Mouse (Mus musculus): ENCODE data around the gene Rpl5. TPM values are rescaled to one million over a fixed set of nuclear protein-coding genes. Genes with fewer than 3 reads are reported as not detected.
"Not testable (repeated sequence)": the region's sequence is repeated elsewhere in the genome, so short reads cannot be mapped to it uniquely, and the experiment has no call there.

Gene Rpl5
- polyA plus RNA-seq, 1 experiment from 2014 or later, result 94.0 TPM

- 61% methylated on average over 7 of the region's 7 CpGs for WGBS
- Histone ChIP-seq H3K4me3 (no peak overlapping the region), H3K36me3 (no peaks in the 10 kb centered on the region), H3K27ac (no peak overlapping the region), H3K9me3 (replicated peaks) (no peaks in the 10 kb centered on the region), H3K27me3 (ENCODE audit: low read depth, poor library complexity, severe bottlenecking) (peaks cover 4% of the 10 kb centered on the region), H3K4me1 (no peaks in the 10 kb centered on the region; the same call in 1 of the 2 replicates)
- DNase-seq (ENCODE audit: low spot score), result no peak
Observed at GRCm38 (mm10) chr5:107873886-107874302, 26.4 kb upstream of the Rpl5 start.

- 48% methylated on average over 4 of the region's 4 CpGs for WGBS
- Histone ChIP-seq H3K4me3 (no peak within 1 kb of the TSS), H3K27me3 (ENCODE audit: low read depth, poor library complexity, severe bottlenecking) (peaks cover 4% of the 10 kb centered on the region), H3K36me3 (no peaks in the 10 kb centered on the region), H3K9me3 (replicated peaks) (no peaks in the 10 kb centered on the region), H3K27ac (no peak within 1 kb of the TSS), H3K4me1 (no peaks in the 10 kb centered on the region; the same call in 1 of the 2 replicates)
- no peak for DNase-seq (ENCODE audit: low spot score)
Observed at GRCm38 (mm10) chr5:107874561-107875260, 25.6 kb upstream of the Rpl5 start, which contains the start of gene Evi5. Gene Evi5, minus strand, starts transcription at chr5:107875107.

GRCm38 (mm10) chr5:107875261-107875611 is 25.1 kb upstream of the Rpl5 start:
- Histone ChIP-seq H3K36me3 (no peaks in the 10 kb centered on the region), H3K4me1 (no peaks in the 10 kb centered on the region; the same call in 1 of the 2 replicates), H3K4me3 (no peak overlapping the region), H3K9me3 (replicated peaks) (no peaks in the 10 kb centered on the region), H3K27ac (no peak overlapping the region), H3K27me3 (ENCODE audit: low read depth, poor library complexity, severe bottlenecking) (peaks cover 4% of the 10 kb centered on the region)
- no peak for DNase-seq (ENCODE audit: low spot score)

- Histone ChIP-seq H3K27ac (no peak overlapping the region), H3K4me1 (no peaks in the 10 kb centered on the region; the same call in 1 of the 2 replicates), H3K9me3 (replicated peaks) (no peaks in the 10 kb centered on the region), H3K4me3 (no peak overlapping the region), H3K27me3 (ENCODE audit: low read depth, poor library complexity, severe bottlenecking) (no peaks in the 10 kb centered on the region), H3K36me3 (no peaks in the 10 kb centered on the region)
- 86% methylated on average over 1 of the region's 1 CpGs for WGBS
- DNase-seq (ENCODE audit: low spot score), result no peak
Observed at GRCm38 (mm10) chr5:107877053-107877452, 23.2 kb upstream of the Rpl5 start.

- Histone ChIP-seq H3K4me1 (no peaks in the 10 kb centered on the region), H3K27me3 (ENCODE audit: low read depth, poor library complexity, severe bottlenecking) (no peaks in the 10 kb centered on the region), H3K36me3 (no peaks in the 10 kb centered on the region), H3K27ac (no peak overlapping the region), H3K4me3 (no peak overlapping the region), H3K9me3 (replicated peaks) (no peaks in the 10 kb centered on the region)
- WGBS, result 85% methylated on average over 5 of the region's 5 CpGs
- no peak for DNase-seq (ENCODE audit: low spot score)
Observed at GRCm38 (mm10) chr5:107880710-107881109, 19.6 kb upstream of the Rpl5 start.

- Histone ChIP-seq H3K4me1 (no peaks in the 10 kb centered on the region), H3K36me3 (no peaks in the 10 kb centered on the region), H3K9me3 (replicated peaks) (no peaks in the 10 kb centered on the region), H3K4me3 (no peak overlapping the region), H3K27ac (no peak overlapping the region), H3K27me3 (ENCODE audit: low read depth, poor library complexity, severe bottlenecking) (no peaks in the 10 kb centered on the region)
- no peak for DNase-seq (ENCODE audit: low spot score)
- 62% methylated on average over 9 of the region's 9 CpGs for WGBS
Observed at GRCm38 (mm10) chr5:107889994-107890888, 10.1 kb upstream of the Rpl5 start.

GRCm38 (mm10) chr5:107891515-107891914 is 8.8 kb upstream of the Rpl5 start:
- H3K27me3 ChIP-seq (ENCODE audit: low read depth, poor library complexity, severe bottlenecking); H3K27ac ChIP-seq; DNase-seq (ENCODE audit: low spot score); H3K9me3 ChIP-seq (replicated peaks); H3K4me3 ChIP-seq; H3K36me3 ChIP-seq; H3K4me1 ChIP-seq: not testable (repeated sequence)
- 67% methylated on average over 1 of the region's 1 CpGs for WGBS

GRCm38 (mm10) chr5:107894676-107895075 is 5.6 kb upstream of the Rpl5 start:
- Histone ChIP-seq H3K4me1 (no peaks in the 10 kb centered on the region), H3K9me3 (replicated peaks) (no peaks in the 10 kb centered on the region), H3K4me3 (no peak overlapping the region), H3K27me3 (ENCODE audit: low read depth, poor library complexity, severe bottlenecking) (no peaks in the 10 kb centered on the region), H3K36me3 (no peaks in the 10 kb centered on the region), H3K27ac (no peak overlapping the region)
- WGBS, result 75% methylated on average over 7 of the region's 7 CpGs
- no peak for DNase-seq (ENCODE audit: low spot score)

GRCm38 (mm10) chr5:107896265-107896664 is 4.0 kb upstream of the Rpl5 start:
- no peak for DNase-seq (ENCODE audit: low spot score)
- 76% methylated on average over 1 of the region's 1 CpGs for WGBS
- no peaks in the 10 kb centered on the region for H3K27me3 ChIP-seq (ENCODE audit: low read depth, poor library complexity, severe bottlenecking)
- no peaks in the 10 kb centered on the region for H3K9me3 ChIP-seq (replicated peaks)
- no peaks in the 10 kb centered on the region for H3K36me3 ChIP-seq
- H3K4me1 ChIP-seq, result no peaks in the 10 kb centered on the region
- H3K27ac ChIP-seq, result no peak overlapping the region
- H3K4me3 ChIP-seq, result no peak overlapping the region

GRCm38 (mm10) chr5:107901014-107901615 is 813 bp downstream of the Rpl5 start:
- Histone ChIP-seq H3K27me3 (ENCODE audit: low read depth, poor library complexity, severe bottlenecking) (no peaks in the 10 kb centered on the region), H3K4me1 (peaks cover 6% of the 10 kb centered on the region), H3K4me3 (peak overlapping the region; percentile 100), H3K9me3 (replicated peaks) (no peaks in the 10 kb centered on the region), H3K27ac (peak overlapping the region; percentile 99), H3K36me3 (peaks cover 42% of the 10 kb centered on the region)
- no peak for DNase-seq (ENCODE audit: low spot score)
- WGBS, result under 1% methylated on average over 23 of the region's 23 CpGs

- H3K9me3 ChIP-seq (replicated peaks), result no peaks in the 10 kb centered on the region
Observed at GRCm38 (mm10) chr5:107904325-107904724, 4.0 kb downstream of the Rpl5 start.

GRCm38 (mm10) chr5:107908514-107909110 is 8.3 kb downstream of the Rpl5 start:
- DNase-seq (ENCODE audit: low spot score), result no peak
- WGBS, result 92% methylated on average over 2 of the region's 2 CpGs
- Histone ChIP-seq H3K9me3 (replicated peaks) (no peaks in the 10 kb centered on the region), H3K4me1 (no peaks in the 10 kb centered on the region), H3K27me3 (ENCODE audit: low read depth, poor library complexity, severe bottlenecking) (no peaks in the 10 kb centered on the region), H3K36me3 (peaks cover 67% of the 10 kb centered on the region), H3K27ac (no peak overlapping the region), H3K4me3 (no peak overlapping the region)

More at GRCm38 (mm10) chr5:107904325-107904724, 4.0 kb downstream of the Rpl5 start:
- peaks cover 6% of the 10 kb centered on the region for H3K4me1 ChIP-seq
- H3K27ac ChIP-seq, result no peak overlapping the region
- peaks cover 74% of the 10 kb centered on the region for H3K36me3 ChIP-seq
- no peak overlapping the region for H3K4me3 ChIP-seq
- no peak for DNase-seq (ENCODE audit: low spot score)
- no peaks in the 10 kb centered on the region for H3K27me3 ChIP-seq (ENCODE audit: low read depth, poor library complexity, severe bottlenecking)
- 85% methylated on average over 3 of the region's 3 CpGs for WGBS

All from limb, embryonic 10.5 days (tissue).